Mouse (Mus musculus) neutrophil, adult 83 days (primary cell): Measurements from ENCODE around the gene Arhgef6. TPM values are rescaled to one million over a fixed set of nuclear protein-coding genes. Genes with fewer than 3 reads are reported as not detected.

ENCODE experiments used
- total RNA-seq, 2 experiments: library from RNA; stranded (reverse); gene quantifications; one replicate each; pipeline ENCODE4 v1.2.4; 2023

The Arhgef6 gene
- 10 to 100 TPM; 89.8 to 95.1 TPM for total RNA-seq

GRCm38 (mm10) chrX:57338371-57339211 lies at the start of gene Arhgef6:
Arhgef6 (minus strand) TSS chrX:57338729.

GRCm38 (mm10) chrX:57211876-57212275 lies 126.7 kb downstream of the Arhgef6 start, which contains the start of gene Cd40lg:
Cd40lg (plus strand) TSS chrX:57212143.

Other genes starting within 250 kb of the Arhgef6 start
- not detected for gene Cd40lg, start 126.6 kb downstream of the Arhgef6 start, total RNA-seq
- 10 to 100 TPM; 49.3 to 51.9 TPM for gene Rbmx, start 54.3 kb upstream of the Arhgef6 start, total RNA-seq
- not detected for gene Gm364, start 70.4 kb upstream of the Arhgef6 start, total RNA-seq
- not detected for gene Gpr101, start 165.0 kb upstream of the Arhgef6 start, total RNA-seq